Mouse (Mus musculus) lung, embryonic 16.5 days (tissue): Measurements from ENCODE around the gene Fzd5. TPM values are rescaled to one million over a fixed set of nuclear protein-coding genes. Genes with fewer than 3 reads are reported as not detected.

Experiments used
- polyA plus RNA-seq: library from polyadenylated mRNA; unstranded; fragments of >200 nt; fragmentation: Nextera tagmentation; extraction: Ambion mirVana; gene quantifications from 2 replicates; pipeline ENCODE4 v1.2.1, GENCODE M21; 2015

The Fzd5 gene
- polyA plus RNA-seq, 1 experiment from 2014 or later: 2.3 TPM

Other genes with a start within 250 kb of the Fzd5 start
- gene Creb1, start 205.1 kb downstream of the Fzd5 start, polyA plus RNA-seq: 34.0 and 34.9 TPM in 2 replicates
- gene Mettl21a, start 120.5 kb downstream of the Fzd5 start, polyA plus RNA-seq: 17.7 and 18.1 TPM in 2 replicates
- gene Ccnyl1, start 47.3 kb downstream of the Fzd5 start, polyA plus RNA-seq: 3.6 and 3.8 TPM in 2 replicates
- 6.0 and 10.1 TPM in 2 replicates for gene Plekhm3, start 219.1 kb upstream of the Fzd5 start, polyA plus RNA-seq